Mouse (Mus musculus) neural tube, embryonic 14.5 days (tissue): ENCODE results near the gene Nav1. TPM values are rescaled to one million over a fixed set of nuclear protein-coding genes. Genes with fewer than 3 reads are reported as not detected.

Experiments
- ATAC-seq: fragments of 200-750 bp; cut with Nextera tagmentation; 2 replicates; pipeline ENCODE4 v1.8.0; 2017; ENCODE audit warnings: low read depth, mild to moderate bottlenecking, moderate TSS enrichment, moderate library complexity
- H3K27ac ChIP-seq: fragments of 300-500 bp; sonication (generic); 2 replicates; pipeline ENCODE4 v1.5.1; 2014; ENCODE audit warnings: low read depth, mild to moderate bottlenecking, control low read depth, low read length, moderate library complexity, mixed read lengths
- H3K27me3 ChIP-seq: fragments of 300-500 bp; sonication (generic); 2 replicates; pipeline ENCODE4 v1.6.1; 2014; ENCODE audit warnings: low read length; ENCODE audit not compliant: control insufficient read depth, insufficient read depth
- H3K36me3 ChIP-seq: fragments of 300-500 bp; sonication (generic); 2 replicates; pipeline ENCODE4 v1.6.1; 2014; ENCODE audit warnings: low read length, mixed read lengths; ENCODE audit not compliant: control insufficient read depth, insufficient read depth
- H3K4me1 ChIP-seq: fragments of 300-500 bp; sonication (generic); 2 replicates; pipeline ENCODE4 v1.6.1; 2014; ENCODE audit warnings: low read length; ENCODE audit not compliant: control insufficient read depth, insufficient read depth
- H3K4me2 ChIP-seq: fragments of 300-500 bp; sonication (generic); 2 replicates; pipeline ENCODE4 v1.6.1; 2014; ENCODE audit warnings: mild to moderate bottlenecking, low read depth, low read length, control low read depth
- H3K4me3 ChIP-seq: fragments of 300-500 bp; sonication (generic); 2 replicates; pipeline ENCODE4 v1.5.1; 2014; ENCODE audit warnings: low read depth, low read length, control low read depth, mixed read lengths
- H3K9ac ChIP-seq: fragments of 300-500 bp; sonication (generic); replicated peaks from 2 replicates; pipeline ENCODE4 v1.6.1; 2014; ENCODE audit warnings: low read depth, mild to moderate bottlenecking, control low read depth, low read length, mixed read lengths
- H3K9me3 ChIP-seq: fragments of 300-500 bp; sonication (generic); 2 replicates; pipeline ENCODE4 v1.6.1; 2016; ENCODE audit warnings: low read length; ENCODE audit not compliant: control insufficient read depth
- WGBS: fragments of 180-500 bp; shearing (Covaris S2); extraction: QIAGEN DNeasy Blood & Tissue Kit; methylation state at CpG from one replicate; pipeline ENCODE4 v1.1.7; 2014; 5-methylcytosine and 5-hydroxymethylcytosine counted together
- polyA plus RNA-seq: library from polyadenylated mRNA; unstranded; fragments of >200 nt; fragmentation: Nextera tagmentation; extraction: Ambion mirVana; gene quantifications from 2 replicates; pipeline ENCODE4 v1.2.1, GENCODE M21; 2014

Nav1 gene
- polyA plus RNA-seq, 1 experiment from 2014 or later, result 64.9 TPM

- 36% methylated on average over 9 of the region's 9 CpGs for WGBS
- H3K9ac ChIP-seq, result no peak overlapping the region
- H3K9me3 ChIP-seq, result no peaks in the 10 kb centered on the region
- H3K27me3 ChIP-seq, result no peaks in the 10 kb centered on the region
- no peak overlapping the region for H3K4me2 ChIP-seq
- H3K36me3 ChIP-seq, result 0 out of 2 replicates have a peak, but pooled peaks cover 2% of the 10 kb centered on the region
- no peak overlapping the region for H3K4me3 ChIP-seq
- H3K4me1 ChIP-seq, result peaks cover 42% of the 10 kb centered on the region
- no peak overlapping the region for H3K27ac ChIP-seq
- peak; percentile 15; the same call in 1 of the 2 replicates for ATAC-seq
These were observed 43.2 kb downstream of the Nav1 start for GRCm38 (mm10) chr1:135563781-135564414.

DNA sequence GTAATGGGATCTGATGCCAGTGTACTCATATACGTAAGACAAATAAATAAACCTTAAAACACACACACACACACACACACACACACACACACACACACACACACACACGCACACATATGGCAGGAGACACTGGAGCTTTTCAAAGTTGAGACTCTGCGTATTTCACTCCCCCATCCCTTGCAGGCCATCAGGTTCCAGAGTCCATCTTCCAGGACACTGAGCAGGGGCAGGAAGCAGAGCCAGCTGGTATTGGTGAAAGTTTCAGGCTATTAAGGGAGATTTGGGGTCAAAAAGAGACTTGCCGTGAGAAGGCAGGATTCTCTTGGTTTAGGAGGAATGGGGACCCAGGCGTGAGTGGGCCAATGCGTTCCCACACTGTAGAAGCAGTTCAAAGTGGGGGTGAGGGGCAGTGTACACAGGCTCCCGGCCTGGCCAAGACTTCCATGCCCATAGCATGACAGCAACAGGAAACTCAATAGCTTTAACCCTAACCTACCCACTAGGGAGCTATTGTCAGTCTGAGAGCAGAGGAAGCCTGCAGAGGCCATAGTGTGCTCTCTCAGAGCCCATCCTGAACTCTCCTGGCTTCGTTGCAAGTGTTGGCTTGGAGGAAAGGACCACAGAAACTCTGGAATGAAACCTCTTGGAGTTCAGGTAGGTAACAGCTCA lies 44.0 kb downstream of the Nav1 start:
- Histone ChIP-seq H3K9me3 (no peaks in the 10 kb centered on the region), H3K9ac (no peak overlapping the region), H3K4me2 (no peak overlapping the region), H3K27me3 (no peaks in the 10 kb centered on the region), H3K27ac (no peak overlapping the region), H3K4me3 (no peak overlapping the region), H3K4me1 (peaks cover 42% of the 10 kb centered on the region), H3K36me3 (0 out of 2 replicates have a peak, but pooled peaks cover 2% of the 10 kb centered on the region)
- no peak for ATAC-seq
- WGBS, result 65% methylated on average over 8 of the region's 8 CpGs

DNA sequence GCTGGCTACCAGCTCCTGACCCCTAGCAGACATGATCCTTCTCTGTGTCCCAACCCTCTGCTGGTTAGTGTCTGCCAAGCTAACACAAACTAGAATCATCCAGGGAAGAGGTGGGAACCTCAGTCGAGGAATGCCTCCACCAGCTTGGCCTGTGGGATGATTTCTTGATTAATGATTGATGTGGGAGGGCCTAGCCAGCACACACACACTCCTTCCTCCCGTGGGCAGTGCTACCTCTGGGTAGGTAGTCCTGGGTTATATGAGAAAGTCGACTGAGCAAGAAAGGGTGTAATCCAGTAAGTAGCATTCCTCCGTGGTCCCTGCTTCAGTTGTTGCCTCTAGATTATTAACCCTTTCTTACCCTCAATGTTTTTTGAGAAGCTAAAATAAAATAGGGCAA lies 45.0 kb downstream of the Nav1 start:
- H3K4me3 ChIP-seq, result no peak overlapping the region
- H3K4me2 ChIP-seq, result no peak overlapping the region
- no peak for ATAC-seq
- no peaks in the 10 kb centered on the region for H3K9me3 ChIP-seq
- no peak overlapping the region for H3K9ac ChIP-seq
- H3K36me3 ChIP-seq, result no peaks in the 10 kb centered on the region
- no peak overlapping the region for H3K27ac ChIP-seq
- H3K27me3 ChIP-seq, result no peaks in the 10 kb centered on the region
- peaks cover 42% of the 10 kb centered on the region for H3K4me1 ChIP-seq
- WGBS, result 12% methylated on average over 4 of the region's 4 CpGs

- no peak overlapping the region for H3K4me3 ChIP-seq
- no peak for ATAC-seq
- H3K4me1 ChIP-seq, result peaks cover 50% of the 10 kb centered on the region
- H3K27me3 ChIP-seq, result no peaks in the 10 kb centered on the region
- 36% methylated on average over 6 of the region's 6 CpGs for WGBS
- H3K9me3 ChIP-seq, result no peaks in the 10 kb centered on the region
- H3K36me3 ChIP-seq, result no peaks in the 10 kb centered on the region
- no peak overlapping the region for H3K4me2 ChIP-seq
- no peak overlapping the region for H3K9ac ChIP-seq
- no peak overlapping the region for H3K27ac ChIP-seq
These were observed 45.8 kb downstream of the Nav1 start for GRCm38 (mm10) chr1:135561282-135561681.

- H3K4me2 ChIP-seq, result no peak overlapping the region
- H3K9ac ChIP-seq, result no peak overlapping the region
- peaks cover 57% of the 10 kb centered on the region for H3K4me1 ChIP-seq
- 24% methylated on average over 6 of the region's 6 CpGs for WGBS
- ATAC-seq, result no peak
- H3K9me3 ChIP-seq, result no peaks in the 10 kb centered on the region
- no peaks in the 10 kb centered on the region for H3K36me3 ChIP-seq
- no peaks in the 10 kb centered on the region for H3K27me3 ChIP-seq
- H3K4me3 ChIP-seq, result no peak overlapping the region
- no peak overlapping the region for H3K27ac ChIP-seq
These were observed 49.1 kb downstream of the Nav1 start for GRCm38 (mm10) chr1:135557976-135558375.

- 87% methylated on average over 8 of the region's 8 CpGs for WGBS
- Histone ChIP-seq H3K27me3 (no peaks in the 10 kb centered on the region), H3K27ac (peak overlapping the region; percentile 1; the same call in 1 of the 2 replicates), H3K9ac (no peak overlapping the region), H3K4me2 (no peak overlapping the region), H3K4me3 (no peak overlapping the region), H3K4me1 (peaks cover 42% of the 10 kb centered on the region), H3K9me3 (no peaks in the 10 kb centered on the region), H3K36me3 (no peaks in the 10 kb centered on the region)
- no peak for ATAC-seq
These were observed 51.2 kb downstream of the Nav1 start for GRCm38 (mm10) chr1:135555885-135556284.

DNA sequence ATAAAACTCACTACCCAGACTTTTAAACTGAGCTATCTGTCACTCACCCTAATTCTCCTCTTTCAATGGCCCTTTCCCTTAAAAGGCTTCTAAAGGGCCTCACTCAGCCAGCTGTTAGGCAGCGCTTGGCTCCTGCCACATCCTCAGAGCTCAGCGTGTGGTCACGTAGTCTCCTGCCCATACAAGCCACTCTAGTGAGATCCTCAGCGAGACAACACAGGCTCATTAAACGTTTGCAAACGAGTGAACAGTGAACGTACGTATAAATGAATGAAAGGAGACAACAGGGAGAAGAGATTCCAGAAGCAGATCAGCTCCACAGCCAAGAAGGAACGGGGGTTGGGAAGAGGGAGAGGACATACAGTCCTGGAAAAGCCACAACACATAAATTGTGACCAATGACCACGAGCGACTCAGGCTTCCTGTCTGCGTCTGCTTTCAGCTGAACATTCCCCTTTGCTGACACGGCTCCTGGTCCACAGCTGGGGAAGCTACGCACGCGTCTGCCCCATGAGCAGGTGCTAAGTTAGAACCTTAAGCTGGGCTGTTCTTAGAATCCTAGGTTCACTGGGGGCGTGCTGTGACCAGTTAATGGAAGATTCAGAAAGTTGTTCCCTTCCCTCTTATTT lies 52.3 kb downstream of the Nav1 start:
- no peak overlapping the region for H3K4me3 ChIP-seq
- H3K27ac ChIP-seq, result peak overlapping the region; percentile 75
- no peaks in the 10 kb centered on the region for H3K9me3 ChIP-seq
- H3K27me3 ChIP-seq, result no peaks in the 10 kb centered on the region
- no peaks in the 10 kb centered on the region for H3K36me3 ChIP-seq
- 8% methylated on average over 17 of the region's 17 CpGs for WGBS
- H3K9ac ChIP-seq, result 0 out of 2 replicates have a peak overlapping the region, but pooled peaks have one; percentile 17
- ATAC-seq, result peak; percentile 43; the same call in 1 of the 2 replicates
- H3K4me1 ChIP-seq, result peaks cover 35% of the 10 kb centered on the region
- H3K4me2 ChIP-seq, result peak overlapping the region; percentile 19

DNA sequence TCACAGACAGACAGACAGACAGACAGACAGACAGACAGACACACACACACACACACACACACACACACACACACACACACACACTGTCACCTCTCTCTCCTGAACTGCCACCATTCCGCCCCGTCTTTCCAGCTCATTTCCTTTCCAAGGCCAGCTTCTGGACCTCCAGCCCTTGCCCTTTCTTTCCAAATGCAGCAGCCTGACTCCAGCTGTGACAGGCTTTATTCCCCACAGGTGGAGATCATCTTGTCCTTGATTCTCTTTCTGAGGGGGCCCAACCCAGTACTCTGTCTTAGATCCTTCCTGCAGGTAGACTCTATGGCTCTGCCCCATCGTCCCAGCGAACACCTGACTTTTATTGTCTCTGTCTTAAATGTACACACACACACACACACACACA lies 53.5 kb downstream of the Nav1 start:
- no peak overlapping the region; the same call in 1 of the 2 replicates for H3K27ac ChIP-seq
- H3K36me3 ChIP-seq, result no peaks in the 10 kb centered on the region
- 29% methylated on average over 4 of the region's 4 CpGs for WGBS
- H3K4me3 ChIP-seq, result no peak overlapping the region
- no peaks in the 10 kb centered on the region for H3K27me3 ChIP-seq
- no peak overlapping the region for H3K9ac ChIP-seq
- no peak overlapping the region for H3K4me2 ChIP-seq
- H3K4me1 ChIP-seq, result peaks cover 43% of the 10 kb centered on the region
- ATAC-seq, result no peak
- no peaks in the 10 kb centered on the region for H3K9me3 ChIP-seq

- H3K9ac ChIP-seq, result no peak overlapping the region
- H3K4me1 ChIP-seq, result peaks cover 45% of the 10 kb centered on the region
- H3K4me3 ChIP-seq, result no peak overlapping the region
- no peaks in the 10 kb centered on the region for H3K36me3 ChIP-seq
- no peak overlapping the region for H3K4me2 ChIP-seq
- WGBS, result 55% methylated on average over 4 of the region's 4 CpGs
- H3K27me3 ChIP-seq, result no peaks in the 10 kb centered on the region
- no peak overlapping the region for H3K27ac ChIP-seq
- no peak for ATAC-seq
- H3K9me3 ChIP-seq, result no peaks in the 10 kb centered on the region
These were observed 53.9 kb downstream of the Nav1 start for GRCm38 (mm10) chr1:135553154-135553553.
